Mouse (Mus musculus) intestine, embryonic 15.5 days (tissue): ENCODE measurements around the gene Emg1. TPM values are rescaled to one million over a fixed set of nuclear protein-coding genes. Genes with fewer than 3 reads are reported as not detected.

Experiments
- ATAC-seq: fragments of 200-750 bp; cut with Nextera tagmentation; 2 replicates; pipeline ENCODE4 v1.8.0; 2017; ENCODE audit warnings: moderate TSS enrichment, moderate library complexity
- H3K27ac ChIP-seq: fragments of 300-500 bp; sonication (generic); 2 replicates; pipeline ENCODE4 v1.5.1; 2015; ENCODE audit warnings: mild to moderate bottlenecking, inconsistent platforms
- H3K27me3 ChIP-seq: fragments of 300-500 bp; sonication (generic); replicated peaks from 2 replicates; pipeline ENCODE4 v1.6.1; 2015; ENCODE audit warnings: inconsistent platforms
- H3K36me3 ChIP-seq: fragments of 300-500 bp; sonication (generic); 2 replicates; pipeline ENCODE4 v1.6.1; 2015; ENCODE audit warnings: inconsistent platforms
- H3K4me1 ChIP-seq: fragments of 300-500 bp; sonication (generic); replicated peaks from 2 replicates; pipeline ENCODE4 v1.6.1; 2015; ENCODE audit warnings: inconsistent platforms
- H3K4me2 ChIP-seq: fragments of 300-500 bp; sonication (generic); replicated peaks from 2 replicates; pipeline ENCODE4 v1.6.1; 2015; ENCODE audit warnings: mild to moderate bottlenecking, inconsistent platforms
- H3K4me3 ChIP-seq: fragments of 300-500 bp; sonication (generic); replicated peaks from 2 replicates; pipeline ENCODE4 v1.5.1; 2015; ENCODE audit warnings: inconsistent platforms
- H3K9ac ChIP-seq: fragments of 300-500 bp; sonication (generic); 2 replicates; pipeline ENCODE4 v1.6.1; 2015; ENCODE audit warnings: inconsistent platforms
- H3K9me3 ChIP-seq: fragments of 300-500 bp; sonication (generic); 2 replicates; pipeline ENCODE4 v1.6.1; 2016; ENCODE audit warnings: inconsistent platforms
- WGBS: fragments of 180-500 bp; shearing (Covaris S2); methylation state at CpG from one replicate; pipeline ENCODE4 v1.1.7; 2015; 5-methylcytosine and 5-hydroxymethylcytosine counted together
- polyA plus RNA-seq: library from polyadenylated mRNA; unstranded; fragments of >200 nt; fragmentation: Nextera tagmentation; extraction: Ambion mirVana; gene quantifications from 2 replicates; pipeline ENCODE4 v1.2.1, GENCODE M21; 2015

Gene Emg1
- polyA plus RNA-seq, 1 experiment from 2014 or later, result 231 TPM

DNA sequence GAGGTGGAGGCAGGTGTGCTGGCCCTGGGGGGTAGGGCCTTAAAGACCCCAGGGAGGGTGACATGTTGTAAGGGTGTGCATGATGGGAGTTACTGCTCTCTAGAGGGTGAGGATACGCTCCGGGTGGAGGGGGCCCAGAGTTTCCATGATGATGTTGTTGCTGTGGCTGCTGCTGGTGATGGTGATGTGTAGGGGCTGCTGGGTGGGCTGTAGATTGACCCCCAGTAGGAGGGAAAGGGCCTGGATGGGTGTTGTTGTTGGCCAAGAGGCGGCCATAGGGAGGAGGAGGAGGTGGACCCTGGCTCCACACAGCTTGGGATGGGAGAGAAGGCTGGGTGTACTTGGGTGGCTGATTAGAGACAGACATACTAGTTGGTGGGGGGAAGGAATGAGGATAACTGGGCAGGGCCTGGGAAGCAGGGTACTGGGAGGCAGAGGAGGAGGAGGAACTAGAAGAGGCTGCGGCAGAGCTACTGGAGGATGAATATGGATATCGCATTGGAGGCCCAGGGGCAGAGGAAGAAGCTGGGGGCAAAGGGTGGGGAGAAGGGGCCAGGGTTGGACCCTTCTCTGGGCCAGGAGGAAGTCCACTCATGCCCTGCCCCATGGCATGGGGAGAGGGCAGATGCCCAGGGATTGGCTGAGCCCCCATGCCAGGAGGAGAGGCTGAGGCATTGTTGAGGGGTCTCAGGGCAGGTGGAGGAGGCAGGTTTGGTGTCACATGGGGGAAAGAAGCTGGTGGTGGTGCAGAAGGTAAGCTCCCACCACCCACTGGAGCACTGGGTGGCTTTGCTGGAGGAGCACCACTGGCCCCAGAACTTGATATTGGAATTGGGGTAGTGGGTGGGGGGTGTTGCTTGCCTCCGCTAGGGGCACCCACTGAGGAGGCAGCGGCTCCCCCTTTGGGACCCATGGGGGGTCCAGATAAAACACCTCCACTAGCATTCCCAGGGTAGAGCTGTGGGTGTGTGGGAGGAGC lies 35.0 kb upstream of the Emg1 start:
- 81% methylated on average over 7 of the region's 7 CpGs for WGBS
- no peak overlapping the region for H3K4me3 ChIP-seq

GRCm38 (mm10) chr6:124746296-124746605 lies 34.3 kb upstream of the Emg1 start:
- Histone ChIP-seq H3K4me3 (peak overlapping the region; percentile 47), H3K9me3 (no peaks in the 10 kb centered on the region), H3K4me2 (peak overlapping the region; percentile 96), H3K9ac (peak overlapping the region; percentile 82), H3K36me3 (peaks cover 39% of the 10 kb centered on the region), H3K27ac (peak overlapping the region; percentile 87), H3K4me1 (peaks cover 27% of the 10 kb centered on the region), H3K27me3 (no peaks in the 10 kb centered on the region)
- no peak for ATAC-seq
- WGBS, result 24% methylated on average over 8 of the region's 8 CpGs

More for the DNA sequence above, 35.0 kb upstream of the Emg1 start:
- Histone ChIP-seq H3K9ac (no peak overlapping the region), H3K4me1 (peaks cover 23% of the 10 kb centered on the region), H3K9me3 (no peaks in the 10 kb centered on the region), H3K27me3 (no peaks in the 10 kb centered on the region), H3K4me2 (peak overlapping the region; percentile 96; the same call in 1 of the 2 replicates), H3K27ac (no peak overlapping the region), H3K36me3 (peaks cover 39% of the 10 kb centered on the region)
- no peak for ATAC-seq

- Histone ChIP-seq H3K4me1 (peaks cover 27% of the 10 kb centered on the region), H3K27me3 (no peaks in the 10 kb centered on the region), H3K36me3 (peaks cover 39% of the 10 kb centered on the region), H3K4me2 (peak overlapping the region; percentile 96), H3K9me3 (no peaks in the 10 kb centered on the region), H3K9ac (peak overlapping the region; percentile 82), H3K27ac (peak overlapping the region; percentile 87), H3K4me3 (peak overlapping the region; percentile 47)
- peak; percentile 84 for ATAC-seq
- 1% methylated on average over 85 of the region's 85 CpGs for WGBS
These were observed 33.7 kb upstream of the Emg1 start for GRCm38 (mm10) chr6:124745490-124746295.

DNA sequence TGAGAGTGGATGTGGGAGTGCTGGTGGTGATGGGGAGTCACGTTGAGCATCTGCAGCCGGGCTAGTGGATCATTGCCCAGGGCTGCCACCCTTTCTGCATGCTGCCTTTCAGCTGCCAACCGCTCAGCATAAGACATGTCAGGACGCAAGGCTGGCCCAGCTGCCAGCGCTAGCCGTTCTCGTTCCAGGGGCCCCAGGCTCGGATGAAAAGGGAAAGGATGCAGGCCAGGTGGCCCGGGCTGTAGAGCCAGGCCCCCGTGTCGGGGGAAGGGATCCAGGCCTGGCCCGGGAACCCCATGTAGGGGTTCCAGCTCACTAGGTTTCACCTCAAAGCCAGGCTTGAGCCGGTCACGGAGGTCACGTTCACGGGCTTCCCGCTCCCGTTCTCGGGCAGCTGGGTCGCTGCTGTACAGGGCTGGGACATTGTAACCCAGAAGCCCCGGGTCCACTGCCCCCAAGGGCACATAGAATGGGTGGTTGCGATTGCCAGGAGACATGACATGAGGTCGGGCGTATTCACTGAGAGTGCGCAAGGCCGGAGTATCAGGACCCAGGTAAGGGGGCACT lies 32.9 kb upstream of the Emg1 start:
- 73% methylated on average over 26 of the region's 26 CpGs for WGBS
- peak overlapping the region; percentile 87; the same call in 1 of the 2 replicates for H3K27ac ChIP-seq
- H3K4me1 ChIP-seq, result peaks cover 30% of the 10 kb centered on the region
- H3K4me2 ChIP-seq, result peak overlapping the region; percentile 96
- no peak for ATAC-seq
- peak overlapping the region; percentile 82 for H3K9ac ChIP-seq
- no peaks in the 10 kb centered on the region for H3K9me3 ChIP-seq
- H3K4me3 ChIP-seq, result peak overlapping the region; percentile 47
- peaks cover 39% of the 10 kb centered on the region for H3K36me3 ChIP-seq
- no peaks in the 10 kb centered on the region for H3K27me3 ChIP-seq

GRCm38 (mm10) chr6:124743647-124744046 lies 31.7 kb upstream of the Emg1 start:
- Histone ChIP-seq H3K4me2 (no peak overlapping the region), H3K9ac (no peak overlapping the region), H3K36me3 (peaks cover 32% of the 10 kb centered on the region), H3K9me3 (no peaks in the 10 kb centered on the region), H3K4me1 (peaks cover 35% of the 10 kb centered on the region), H3K27me3 (no peaks in the 10 kb centered on the region), H3K4me3 (no peak overlapping the region), H3K27ac (no peak overlapping the region)
- 89% methylated on average over 8 of the region's 8 CpGs for WGBS
- no peak for ATAC-seq

- Histone ChIP-seq H3K36me3 (peaks cover 26% of the 10 kb centered on the region), H3K4me3 (no peak overlapping the region), H3K27me3 (no peaks in the 10 kb centered on the region), H3K9ac (no peak overlapping the region), H3K27ac (no peak overlapping the region), H3K4me2 (no peak overlapping the region), H3K4me1 (peaks cover 37% of the 10 kb centered on the region), H3K9me3 (no peaks in the 10 kb centered on the region)
- 90% methylated on average over 15 of the region's 15 CpGs for WGBS
- ATAC-seq, result no peak
These were observed 31.0 kb upstream of the Emg1 start for GRCm38 (mm10) chr6:124742839-124743514.

DNA sequence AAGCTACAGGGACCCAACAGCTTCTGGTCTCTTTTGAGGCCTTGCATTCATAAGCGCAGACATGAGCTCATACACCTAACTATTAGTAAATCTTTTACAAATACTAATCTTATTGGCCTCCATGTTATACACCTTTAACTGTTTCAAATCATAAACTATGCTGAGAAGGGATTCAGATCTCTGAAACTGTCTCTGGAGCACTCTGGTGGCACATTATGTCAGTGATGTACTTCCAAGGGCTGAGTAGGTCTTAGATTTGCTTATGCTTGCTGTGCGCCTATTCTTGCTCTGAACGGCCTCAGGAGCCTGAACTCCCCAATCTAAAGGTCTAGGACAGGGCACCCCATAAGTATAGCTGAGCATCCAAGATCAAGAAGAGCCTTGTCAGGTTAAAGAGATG lies 29.9 kb upstream of the Emg1 start:
- ATAC-seq, result no peak
- Histone ChIP-seq H3K4me2 (peak overlapping the region; percentile 89), H3K27me3 (no peaks in the 10 kb centered on the region), H3K9me3 (no peaks in the 10 kb centered on the region), H3K36me3 (peaks cover 15% of the 10 kb centered on the region), H3K9ac (peak overlapping the region; percentile 36), H3K27ac (peak overlapping the region; percentile 99), H3K4me3 (peak overlapping the region; percentile 59), H3K4me1 (peaks cover 32% of the 10 kb centered on the region)
- 66% methylated on average over 3 of the region's 3 CpGs for WGBS

DNA sequence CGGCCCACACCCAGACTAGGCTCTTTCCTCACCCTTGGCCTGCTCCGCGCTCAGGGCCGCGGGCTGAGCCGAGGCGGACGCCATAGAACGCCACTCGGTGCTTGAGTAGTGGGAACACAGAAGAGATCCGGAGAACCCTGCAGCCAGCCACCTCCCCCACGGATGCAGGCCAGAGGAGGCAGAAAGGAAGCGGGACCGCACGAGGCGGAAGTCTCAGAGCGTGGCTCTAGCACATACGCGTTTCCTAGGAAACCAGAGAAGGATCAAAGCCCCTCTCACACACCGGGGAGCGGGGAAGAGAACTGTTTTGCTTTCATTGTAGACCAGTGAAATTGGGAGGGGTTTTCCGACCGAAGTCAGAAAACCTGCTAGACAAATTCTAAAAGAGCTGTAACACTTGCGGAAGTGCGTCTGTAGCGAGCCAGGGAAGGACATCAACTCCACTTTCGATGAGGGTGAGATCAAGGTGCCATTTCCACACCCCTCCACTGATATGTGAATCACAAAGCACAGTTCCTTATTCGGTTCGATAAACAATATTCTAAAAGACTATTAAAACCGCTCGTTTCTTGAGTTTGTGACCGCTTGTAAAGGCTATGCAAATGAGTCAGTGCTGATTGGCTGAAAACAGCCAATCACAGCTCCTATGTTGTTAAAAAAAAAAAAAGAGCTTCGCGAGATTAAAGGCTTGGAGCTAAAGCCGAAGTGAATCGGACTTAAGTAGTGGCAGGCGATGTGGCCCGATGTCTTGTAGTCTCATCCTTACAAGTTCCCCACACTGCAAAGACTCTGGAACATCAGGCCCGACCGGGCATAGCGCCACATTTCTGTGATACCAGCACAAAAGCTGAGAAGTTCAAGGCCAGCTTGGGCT lies 29.1 kb upstream of the Emg1 start, which contains the start of gene Grcc10:
Grcc10 (minus strand) TSS at position 487 of the 874 bp plus-strand sequence.
- Histone ChIP-seq H3K4me3 (peak within 1 kb of the TSS; percentile 59), H3K27ac (peak within 1 kb of the TSS; percentile 99), H3K9me3 (no peaks in the 10 kb centered on the region), H3K4me2 (peak within 1 kb of the TSS; percentile 89), H3K4me1 (peaks cover 25% of the 10 kb centered on the region), H3K27me3 (no peaks in the 10 kb centered on the region), H3K9ac (peak within 1 kb of the TSS; percentile 80), H3K36me3 (peaks cover 14% of the 10 kb centered on the region)
- peak; percentile 78 for ATAC-seq
- under 1% methylated on average over 41 of the region's 41 CpGs for WGBS

- H3K27me3 ChIP-seq, result no peaks in the 10 kb centered on the region
- H3K27ac ChIP-seq, result peak overlapping the region; percentile 99
- no peaks in the 10 kb centered on the region for H3K9me3 ChIP-seq
- peak overlapping the region; percentile 59 for H3K4me3 ChIP-seq
- peak; percentile 2 for ATAC-seq
- H3K4me2 ChIP-seq, result peak overlapping the region; percentile 89
- H3K36me3 ChIP-seq, result peaks cover 14% of the 10 kb centered on the region
- peaks cover 21% of the 10 kb centered on the region for H3K4me1 ChIP-seq
- WGBS, result under 1% methylated on average over 29 of the region's 29 CpGs
- H3K9ac ChIP-seq, result peak overlapping the region; percentile 80
These were observed 28.4 kb upstream of the Emg1 start for GRCm38 (mm10) chr6:124740211-124740887.

DNA sequence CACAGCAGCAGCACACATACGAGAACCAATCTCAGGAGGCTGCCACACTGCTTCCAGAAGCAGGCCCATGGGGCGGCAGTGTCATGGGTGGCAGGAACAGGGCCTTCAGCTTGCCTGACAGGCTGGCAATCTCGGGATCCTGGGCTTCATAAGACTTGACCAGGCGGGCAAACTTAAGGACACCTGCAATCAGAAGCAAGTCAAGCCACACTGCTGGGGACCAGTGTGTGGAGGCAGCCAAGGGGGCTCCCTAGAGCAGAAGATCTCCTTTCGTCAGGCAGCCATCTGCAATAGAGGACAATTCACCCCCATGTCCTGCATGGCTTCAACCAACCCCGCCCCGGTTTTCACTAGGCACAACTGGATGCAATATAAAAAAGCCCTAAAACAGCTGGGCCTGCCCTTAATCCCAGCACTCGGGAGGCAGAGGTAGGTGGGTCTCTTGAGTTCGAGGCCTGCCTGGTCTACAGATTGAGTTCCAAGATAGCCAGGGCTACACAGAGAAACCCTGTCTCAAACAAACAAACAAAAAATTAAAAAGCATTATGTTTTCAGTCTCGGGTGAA lies 27.3 kb upstream of the Emg1 start:
- H3K4me2 ChIP-seq, result peak overlapping the region; percentile 48
- H3K9me3 ChIP-seq, result no peaks in the 10 kb centered on the region
- H3K9ac ChIP-seq, result no peak overlapping the region
- peaks cover 9% of the 10 kb centered on the region; the same call in 1 of the 2 replicates for H3K36me3 ChIP-seq
- no peak overlapping the region for H3K4me3 ChIP-seq
- no peaks in the 10 kb centered on the region for H3K27me3 ChIP-seq
- WGBS, result 81% methylated on average over 10 of the region's 10 CpGs
- ATAC-seq, result no peak
- peaks cover 14% of the 10 kb centered on the region for H3K4me1 ChIP-seq
- peak overlapping the region; percentile 74 for H3K27ac ChIP-seq
